Mouse (Mus musculus): ENCODE data around the gene Gm45021.
"Not testable (repeated sequence)": the region's sequence is repeated elsewhere in the genome, so short reads cannot be mapped to it uniquely, and the experiment has no call there.

The Gm45021 gene

DNA sequence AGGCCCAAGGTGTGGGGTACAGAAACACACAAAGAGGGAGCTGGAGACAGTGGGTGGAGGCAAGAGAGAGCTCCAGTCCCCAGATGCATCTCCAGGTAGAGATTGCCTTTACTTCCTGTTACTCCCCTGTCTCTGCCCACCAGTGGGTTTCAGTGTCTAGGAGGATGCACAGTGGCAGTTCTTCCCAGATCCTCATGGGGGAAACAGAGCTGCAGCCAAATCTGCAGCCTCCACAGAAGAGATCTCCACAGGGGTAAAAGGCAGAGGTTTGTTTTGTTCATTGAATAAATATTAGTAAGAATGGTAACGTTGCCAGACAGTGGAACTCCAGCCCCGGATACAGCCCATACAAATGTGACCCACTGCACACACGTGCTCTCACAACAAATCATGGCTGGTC is 21.2 kb downstream of the Gm45021 start:
- in situ Hi-C loops (cut with MboI, MseI) = no loop called here

DNA sequence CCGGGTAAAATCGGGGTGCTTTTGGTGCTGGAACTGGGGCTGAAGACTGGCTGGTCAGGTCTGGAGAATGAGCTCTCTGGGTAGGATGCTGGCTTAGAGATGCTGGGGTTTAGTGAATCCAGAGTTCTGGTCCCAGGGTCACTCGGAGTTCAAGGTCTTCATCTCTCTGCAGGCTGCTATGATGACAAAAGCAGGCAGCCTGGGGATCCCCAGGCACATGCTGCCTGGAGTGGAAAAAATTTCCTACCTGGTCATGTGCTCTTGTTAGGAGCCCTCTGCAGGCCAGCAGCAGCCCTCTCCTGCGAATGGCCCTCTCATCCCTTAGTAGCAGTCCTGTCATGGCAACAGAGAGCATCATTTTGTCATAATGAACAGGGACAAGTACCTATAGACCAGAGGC is 24.1 kb downstream of the Gm45021 start:
- in situ Hi-C loops (cut with MboI, MseI) = no loop called here

DNA sequence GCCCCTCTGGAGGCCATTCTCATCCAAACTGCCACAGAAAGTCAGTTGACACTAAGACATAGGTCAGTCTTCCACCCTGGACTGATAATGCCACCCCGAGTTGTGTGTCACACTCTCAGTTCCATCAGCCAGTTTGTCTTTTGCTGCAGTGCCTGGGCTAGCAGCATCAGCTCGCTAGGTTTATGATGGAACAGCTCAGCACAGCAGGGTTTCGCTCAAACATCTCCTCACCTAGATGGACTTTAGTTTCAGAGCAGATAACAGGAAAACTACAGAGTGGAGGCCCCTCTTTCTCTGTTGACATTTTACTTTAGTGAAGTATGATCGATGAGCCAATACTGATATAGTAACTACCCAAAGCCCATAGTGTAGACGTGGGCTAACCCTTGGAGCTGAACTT is 25.3 kb downstream of the Gm45021 start:
- in situ Hi-C loops (cut with MboI, MseI) = no loop called here

DNA sequence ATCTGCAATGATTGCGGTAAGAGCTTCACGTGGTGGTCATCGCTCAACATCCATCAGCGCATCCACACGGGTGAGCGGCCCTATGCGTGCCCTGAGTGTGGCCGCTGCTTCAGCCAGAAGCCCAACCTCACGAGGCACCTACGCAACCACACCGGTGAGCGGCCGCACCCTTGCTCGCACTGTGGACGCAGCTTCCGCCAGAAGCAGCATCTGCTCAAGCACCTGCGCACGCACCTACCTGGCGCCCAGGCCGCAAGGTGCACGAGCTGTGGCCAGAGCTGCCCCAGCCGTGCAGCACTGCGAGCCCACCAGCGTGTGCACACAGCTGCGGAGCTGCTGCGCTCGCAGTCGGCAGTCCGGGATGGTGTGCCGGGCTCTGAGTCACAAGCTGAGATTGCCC is 30.6 kb downstream of the Gm45021 start:
- in situ Hi-C loops (cut with MboI, MseI) = no loop called here

GRCm38 (mm10) chr6:48622186-48622843 is 32.9 kb downstream of the Gm45021 start:
- in situ Hi-C loops (cut with MboI, MseI) = not testable (repeated sequence)

DNA sequence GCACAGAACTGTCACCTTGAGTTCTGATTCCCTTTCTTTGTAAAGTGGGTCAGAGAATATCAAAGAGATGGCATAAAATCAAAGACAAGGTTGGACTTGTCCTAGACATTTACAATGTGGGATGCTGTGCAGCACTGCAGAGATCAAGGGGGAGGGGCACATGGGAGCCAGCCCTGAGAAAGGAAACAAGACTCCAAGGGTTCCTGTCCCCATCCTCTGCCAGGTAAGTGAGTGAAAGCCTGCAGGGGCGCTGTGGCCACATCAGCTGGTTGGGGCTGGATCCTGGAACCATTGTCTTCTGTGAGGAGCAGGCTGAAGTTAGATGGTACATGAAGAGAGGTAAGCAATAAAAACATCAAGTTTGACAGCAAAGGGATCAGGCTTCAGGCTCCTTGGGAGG is 34.0 kb downstream of the Gm45021 start:
- in situ Hi-C loops (cut with MboI, MseI) = no loop called here

DNA sequence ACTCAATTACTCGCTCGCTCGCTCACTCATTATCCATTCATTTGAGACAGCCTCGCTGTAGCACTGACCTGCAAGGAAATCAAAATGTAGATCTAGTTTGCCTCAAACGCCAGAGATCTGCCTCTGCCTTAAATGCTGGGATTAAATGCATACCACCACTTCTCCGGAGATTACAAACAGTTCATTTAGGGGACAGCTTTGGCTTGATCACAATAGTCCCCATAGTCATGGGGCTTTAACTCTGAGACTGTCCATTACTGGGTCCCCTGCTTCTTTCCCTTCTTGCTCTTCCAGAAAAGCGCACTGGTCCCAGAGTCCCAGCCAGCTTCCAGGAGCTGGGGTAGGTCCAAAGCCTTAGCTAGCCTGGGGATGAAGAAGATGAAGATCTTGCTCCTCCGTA is 37.1 kb downstream of the Gm45021 start, which contains the start of gene AI854703:
TSS of gene AI854703 (plus strand) at position 301 of the 400 bp plus-strand sequence.
- in situ Hi-C loops (cut with MboI, MseI) = loop anchor here (25.0 kb wide), 1 partner anchor 439 kb away; no protein-coding TSS in a partner anchor

DNA sequence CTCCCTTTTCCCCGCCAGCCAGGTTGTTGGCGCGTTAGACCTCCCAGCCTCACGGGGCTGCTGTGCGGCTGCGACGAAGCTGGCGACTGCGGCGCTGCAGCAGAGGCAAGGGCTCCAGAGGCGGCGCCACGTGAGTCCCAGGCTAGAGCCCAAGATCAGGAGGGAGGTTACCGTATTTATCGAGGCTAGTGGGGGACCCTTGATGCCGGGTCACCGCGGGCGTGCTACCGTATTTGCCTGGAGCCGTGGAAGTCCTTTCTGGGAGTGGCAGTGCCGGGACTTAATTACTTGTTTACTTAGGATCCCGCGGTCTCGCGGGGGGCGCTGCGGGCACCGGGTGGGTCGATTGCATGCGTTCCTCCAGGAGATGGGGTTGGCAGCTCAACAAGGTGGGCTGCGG is 37.6 kb downstream of the Gm45021 start:
- in situ Hi-C loops (cut with MboI, MseI) = loop anchor here (25.0 kb wide), 1 partner anchor 440 kb away; no protein-coding TSS in a partner anchor

- in situ Hi-C loops (cut with MboI, MseI) = loop anchor here (25.0 kb wide), 1 partner anchor 440 kb away; no protein-coding TSS in a partner anchor
Measured at GRCm38 (mm10) chr6:48627511-48627924, 38.1 kb downstream of the Gm45021 start.

DNA sequence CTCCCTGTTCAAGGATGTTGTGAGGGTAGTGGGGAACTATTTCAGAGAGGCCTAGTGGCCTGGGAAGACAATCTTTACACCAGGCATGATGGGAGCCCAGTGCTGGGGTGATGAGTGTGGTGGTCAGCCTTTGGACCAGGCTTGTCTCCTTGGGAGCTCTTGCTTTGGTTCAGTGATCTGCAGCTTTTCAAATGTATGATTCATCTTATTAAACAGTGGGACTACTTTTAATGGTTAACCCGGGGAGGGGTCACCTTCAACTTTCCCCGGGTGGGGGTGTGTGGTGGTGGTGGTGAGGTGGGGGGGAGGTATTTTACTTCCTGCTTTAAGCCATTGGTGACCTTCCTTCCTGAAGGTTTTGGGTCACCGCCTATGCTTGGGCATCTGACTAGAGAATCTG is 39.0 kb downstream of the Gm45021 start:
- in situ Hi-C loops (cut with MboI, MseI) = loop anchor here (25.0 kb wide), 1 partner anchor 441 kb away; no protein-coding TSS in a partner anchor

DNA sequence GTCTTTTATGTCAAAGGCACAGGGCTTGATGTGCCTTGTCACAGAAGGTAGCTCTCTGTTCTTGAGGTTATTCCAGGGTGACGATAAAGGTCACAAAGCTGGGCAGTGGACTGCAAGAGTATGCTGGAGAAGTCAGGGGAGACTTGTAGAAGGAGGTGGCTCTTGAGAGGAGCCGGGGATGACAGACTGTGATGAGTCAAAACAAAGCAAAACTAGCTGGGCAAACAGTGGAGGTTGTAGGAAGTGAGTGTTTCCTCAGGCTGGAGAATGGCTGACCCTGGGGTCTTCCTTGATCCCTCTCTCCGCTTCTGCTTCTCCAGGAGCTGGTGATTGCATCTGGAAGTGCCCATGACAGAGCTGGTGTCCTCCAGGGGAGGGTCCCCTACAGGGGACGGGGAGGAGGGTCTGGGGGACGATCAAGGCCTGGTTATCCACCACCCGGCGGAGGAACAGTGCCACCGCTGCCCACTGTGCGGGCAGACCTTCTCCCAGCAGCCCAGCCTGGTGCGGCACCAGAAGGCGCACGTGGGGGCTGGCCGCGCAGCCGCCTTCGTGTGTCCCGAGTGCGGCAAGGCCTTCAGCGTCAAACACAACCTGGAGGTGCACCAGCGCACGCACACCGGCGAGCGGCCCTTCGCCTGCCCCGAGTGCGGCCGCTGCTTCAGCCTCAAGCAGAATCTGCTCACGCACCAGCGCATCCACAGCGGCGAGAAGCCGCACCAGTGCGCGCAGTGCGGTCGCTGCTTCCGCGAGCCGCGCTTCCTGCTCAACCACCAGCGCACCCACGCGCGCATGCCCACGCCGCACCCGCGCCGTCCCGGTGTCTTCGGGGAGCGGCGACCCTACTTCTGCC is 39.6 kb downstream of the Gm45021 start:
- in situ Hi-C loops (cut with MboI, MseI) = loop anchor here (25.0 kb wide), 1 partner anchor 442 kb away; no protein-coding TSS in a partner anchor

GRCm38 (mm10) chr6:48629661-48630034 is 40.2 kb downstream of the Gm45021 start:
- in situ Hi-C loops (cut with MboI, MseI) = loop anchor here (25.0 kb wide), 1 partner anchor 442 kb away; no protein-coding TSS in a partner anchor

DNA sequence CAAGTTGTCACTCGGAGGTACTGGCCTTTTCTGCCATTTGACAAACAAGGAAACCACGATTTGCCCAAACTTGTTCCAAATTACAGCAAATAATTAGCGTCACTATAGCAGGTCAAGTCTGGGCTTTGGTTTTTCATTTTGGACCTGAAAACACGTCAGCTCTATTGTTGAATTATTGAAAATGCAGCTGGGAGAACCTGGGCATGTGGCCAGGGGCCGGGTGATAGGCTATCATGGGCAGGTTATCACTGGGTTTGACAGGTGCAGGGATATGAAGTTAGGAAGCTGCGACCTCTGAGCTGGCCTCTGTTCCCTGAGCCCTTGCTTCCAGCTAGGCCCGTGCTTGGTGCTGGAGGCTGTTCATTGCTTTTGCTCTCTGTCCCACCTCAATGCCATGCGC is 41.4 kb downstream of the Gm45021 start:
- in situ Hi-C loops (cut with MboI, MseI) = loop anchor here (25.0 kb wide), 1 partner anchor 444 kb away; no protein-coding TSS in a partner anchor

DNA sequence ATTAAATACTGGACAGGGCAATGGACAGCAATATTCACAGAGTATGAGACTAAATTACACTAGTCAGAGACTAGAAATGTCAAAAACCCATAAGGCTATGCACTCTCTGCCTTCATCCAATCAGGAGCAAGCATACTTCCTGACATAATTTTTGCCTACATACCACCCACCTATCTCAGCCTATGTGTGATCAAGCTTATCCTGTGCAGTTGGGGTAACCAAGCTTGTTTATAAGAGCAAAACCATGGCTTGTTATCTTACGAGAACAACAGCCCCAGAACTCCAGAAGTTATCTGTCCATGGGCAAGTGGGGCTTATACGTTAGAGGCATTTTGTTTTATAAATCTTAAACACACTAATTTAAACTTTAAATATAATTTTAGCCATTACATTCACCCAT is 45.7 kb downstream of the Gm45021 start:
- in situ Hi-C loops (cut with MboI, MseI) = loop anchor here (5.0 to 25.0 kb wide), 2 partner anchors 93 to 448 kb away; no protein-coding TSS in a partner anchor

- in situ Hi-C loops (cut with MboI, MseI) = loop anchor here (5.0 to 25.0 kb wide), 2 partner anchors 94 to 449 kb away; no protein-coding TSS in a partner anchor
Measured at GRCm38 (mm10) chr6:48636515-48636914, 47.1 kb downstream of the Gm45021 start.

GRCm38 (mm10) chr6:48637811-48638500 is 48.5 kb downstream of the Gm45021 start:
- in situ Hi-C loops (cut with MboI, MseI) = loop anchor here (5.0 to 25.0 kb wide), 2 partner anchors 96 to 451 kb away; no protein-coding TSS in a partner anchor

DNA sequence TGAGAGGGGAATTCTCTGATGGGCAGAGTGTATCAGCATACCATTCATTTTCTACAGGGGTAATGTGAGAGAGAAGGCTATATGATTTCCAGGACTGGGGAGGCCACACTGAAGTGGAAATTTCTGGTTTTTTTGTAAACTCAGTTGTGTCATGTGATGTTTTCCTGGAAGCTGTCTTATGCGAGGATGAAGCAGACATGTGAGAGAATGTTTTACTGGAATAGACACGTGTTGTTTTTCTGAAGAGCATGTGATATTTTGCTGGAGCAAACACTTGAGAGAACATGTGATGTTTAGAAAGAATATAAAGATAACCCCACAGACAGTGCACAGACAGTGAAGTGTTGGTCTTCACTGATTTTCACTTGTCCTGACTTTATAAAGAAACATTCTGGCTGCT is 49.1 kb downstream of the Gm45021 start:
- in situ Hi-C loops (cut with MboI, MseI) = loop anchor here (5.0 to 25.0 kb wide), 2 partner anchors 96 to 451 kb away; no protein-coding TSS in a partner anchor

GRCm38 (mm10) chr6:48641391-48641790 is 52.0 kb downstream of the Gm45021 start:
- in situ Hi-C loops (cut with MboI, MseI) = loop anchor here (5.0 to 25.0 kb wide), 2 partner anchors 59 to 454 kb away; no protein-coding TSS in a partner anchor

- in situ Hi-C loops (cut with MboI, MseI) = loop anchor here (5.0 to 25.0 kb wide), 2 partner anchors 61 to 456 kb away; no protein-coding TSS in a partner anchor
Measured at GRCm38 (mm10) chr6:48642764-48643292, 53.4 kb downstream of the Gm45021 start.

- in situ Hi-C loops (cut with MboI, MseI) = loop anchor here (5.0 to 25.0 kb wide), 2 partner anchors 127 to 458 kb away; partner anchors contain the start of gene Gimap3
Measured at GRCm38 (mm10) chr6:48645660-48646308, 56.4 kb downstream of the Gm45021 start.
